Mouse (Mus musculus) cerebral cortex, adult 2 months (tissue): Measurements from ENCODE around the gene Acbd7.

Experiments
- WGBS: fragments of 180-500 bp; shearing (Covaris S2); methylation state at CpG from one replicate; pipeline ENCODE4 v1.1.7; 2018; 5-methylcytosine and 5-hydroxymethylcytosine counted together

Acbd7 gene

DNA sequence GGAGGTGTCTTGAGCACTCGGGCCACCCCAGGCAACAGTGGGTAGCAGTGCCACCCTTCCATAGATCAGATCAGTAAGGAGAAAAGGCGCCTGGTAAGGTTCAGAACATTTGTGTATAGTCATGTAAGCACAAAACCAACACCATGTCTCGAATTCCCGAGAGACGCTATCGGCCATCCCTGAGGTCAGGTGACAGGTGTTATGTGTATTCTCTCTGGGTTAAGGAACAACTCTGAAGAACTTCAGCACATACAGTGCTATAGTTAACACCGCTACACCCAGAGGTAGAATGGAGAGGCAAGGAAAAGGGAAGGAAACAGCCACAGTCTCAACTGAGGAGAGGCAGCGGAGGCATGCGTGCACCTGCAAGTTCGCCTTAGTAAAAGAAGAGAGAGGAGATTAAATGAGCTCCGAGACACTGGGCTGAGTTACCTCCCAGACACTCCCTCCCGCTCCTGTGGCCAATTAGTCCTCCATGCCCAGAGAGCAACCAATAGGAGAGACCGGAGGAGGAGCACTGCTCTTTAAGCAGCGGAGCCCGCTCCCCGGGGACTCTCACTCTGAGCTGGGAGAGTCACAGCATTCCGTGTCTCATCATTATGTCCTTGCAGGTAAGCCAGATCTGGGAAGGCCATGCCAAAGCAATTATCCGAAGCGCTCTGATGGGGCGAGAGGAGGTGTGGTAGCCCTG lies at the start of gene Acbd7:
Gene Acbd7, plus strand, starts transcription at position 558 of the 691 bp plus-strand sequence.
- WGBS, result 6% methylated on average over 20 of the region's 20 CpGs

GRCm38 (mm10) chr2:3286243-3286642 lies 49.7 kb upstream of the Acbd7 start:
- 39% methylated on average over 2 of the region's 2 CpGs for WGBS

GRCm38 (mm10) chr2:3289581-3289980 lies 46.4 kb upstream of the Acbd7 start:
- 70% methylated on average over 1 of the region's 1 CpGs for WGBS

GRCm38 (mm10) chr2:3292170-3292569 lies 43.8 kb upstream of the Acbd7 start:
- whole genome bisulfite sequencing, result 97% methylated on average over 1 of the region's 1 CpGs

DNA sequence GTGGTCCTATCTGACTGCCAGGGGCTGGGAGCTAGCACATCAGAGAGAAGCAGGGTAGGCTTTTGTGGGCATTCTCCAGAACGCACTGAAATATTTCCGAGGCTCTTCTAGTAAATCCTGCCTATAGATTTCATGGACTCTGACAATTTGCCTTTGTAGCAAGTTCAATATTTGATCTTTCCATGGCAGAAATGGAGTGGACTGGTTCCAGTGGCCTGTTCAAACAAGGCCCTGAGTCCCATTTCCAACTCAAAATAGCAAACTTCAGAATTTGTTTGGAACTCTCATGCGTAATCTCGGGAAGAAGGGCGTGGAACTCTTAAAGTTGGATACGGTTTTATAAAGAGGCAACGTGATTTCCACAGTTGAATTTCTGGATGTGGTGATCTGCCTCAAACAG lies 40.1 kb upstream of the Acbd7 start:
- 77% methylated on average over 7 of the region's 7 CpGs for WGBS

- WGBS, result 54% methylated on average over 3 of the region's 3 CpGs
Measured at GRCm38 (mm10) chr2:3305426-3306025, 30.4 kb upstream of the Acbd7 start.

GRCm38 (mm10) chr2:3323132-3323531 lies 12.8 kb upstream of the Acbd7 start:
- 57% methylated on average over 2 of the region's 2 CpGs for WGBS

GRCm38 (mm10) chr2:3324381-3325130 lies 11.4 kb upstream of the Acbd7 start:
- 88% methylated on average over 7 of the region's 7 CpGs for WGBS

DNA sequence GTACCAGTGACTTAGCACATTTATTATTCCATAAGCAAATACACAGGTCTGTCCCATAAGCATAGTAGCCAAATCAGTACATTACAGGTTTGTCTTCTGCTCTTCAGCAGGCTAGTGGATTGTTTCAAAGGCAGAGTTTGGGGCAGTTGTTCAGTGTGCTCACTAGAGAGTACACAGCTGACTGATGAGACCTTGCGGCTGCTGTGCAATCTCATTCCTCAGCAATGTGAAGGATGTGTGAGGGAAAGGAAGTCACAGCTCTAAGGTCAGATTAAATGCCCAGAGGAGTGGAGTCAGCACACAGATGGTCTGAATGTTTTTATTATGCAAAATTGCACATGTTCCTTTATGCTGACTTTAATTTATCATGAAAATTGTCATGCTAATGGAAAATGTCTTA lies 9.4 kb upstream of the Acbd7 start:
- whole genome bisulfite sequencing, result 86% methylated on average over 1 of the region's 1 CpGs

GRCm38 (mm10) chr2:3327351-3327750 lies 8.6 kb upstream of the Acbd7 start:
- 14% methylated on average over 1 of the region's 1 CpGs for WGBS

GRCm38 (mm10) chr2:3331071-3331703 lies 4.8 kb upstream of the Acbd7 start:
- 77% methylated on average over 5 of the region's 5 CpGs for WGBS

- WGBS, result under 1% methylated on average over 21 of the region's 21 CpGs
Measured at GRCm38 (mm10) chr2:3332056-3332455, 3.9 kb upstream of the Acbd7 start.

DNA sequence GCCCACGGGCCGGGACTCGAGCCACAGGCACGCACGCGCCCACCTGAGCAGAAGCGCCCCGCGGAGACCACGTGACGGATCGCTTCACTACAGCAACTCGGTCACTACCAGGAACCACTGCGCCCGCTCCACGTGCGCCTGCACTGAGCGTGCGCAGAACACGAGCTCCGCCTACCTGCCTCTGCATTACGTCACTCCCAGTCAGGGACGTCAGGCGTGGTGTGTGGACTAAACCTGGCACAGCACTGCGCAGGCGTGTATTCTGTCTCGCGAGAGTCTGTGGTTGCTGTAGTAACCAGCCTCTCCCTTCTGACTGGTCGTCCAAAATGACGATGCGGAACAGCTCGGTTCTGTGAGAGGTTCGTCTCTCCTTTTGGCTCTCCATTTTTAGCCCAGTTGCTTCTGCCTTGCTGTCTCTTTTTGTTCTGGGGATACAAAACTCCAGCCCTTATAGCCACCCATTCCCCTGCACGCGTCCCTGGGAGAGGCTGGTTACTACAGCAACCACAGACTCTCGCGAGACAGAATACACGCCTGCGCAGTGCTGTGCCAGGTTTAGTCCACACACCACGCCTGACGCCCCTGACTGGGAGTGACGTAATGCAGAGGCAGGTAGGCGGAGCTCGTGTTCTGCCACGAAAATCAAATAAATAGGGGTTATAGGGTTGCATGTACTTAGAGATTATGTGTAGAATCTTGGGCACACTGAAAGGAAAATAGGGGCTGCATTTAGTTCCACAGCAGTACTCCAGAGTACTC lies 3.3 kb upstream of the Acbd7 start, which contains the start of gene Rpp38:
Gene Rpp38, minus strand, starts transcription at position 160 of the 759 bp plus-strand sequence.
- WGBS, result under 1% methylated on average over 45 of the region's 45 CpGs

DNA sequence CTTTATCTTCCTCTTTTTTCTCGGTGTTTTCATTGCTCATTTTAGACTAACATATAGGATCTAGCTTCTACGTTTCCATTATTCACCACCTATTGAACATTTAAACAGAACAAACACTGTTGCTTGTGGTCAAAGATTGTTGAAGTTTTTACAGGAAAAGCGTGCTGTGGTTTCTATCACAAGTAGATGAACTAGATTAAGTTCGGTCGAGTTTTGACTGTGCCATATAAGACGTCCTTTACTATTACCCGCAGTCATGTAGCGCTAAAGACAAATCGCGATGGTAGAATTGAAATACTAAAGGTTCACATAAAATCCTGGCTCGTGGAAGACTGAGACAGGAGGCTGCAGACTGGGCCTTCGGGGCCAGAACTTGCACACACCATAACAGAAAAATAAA lies 2.2 kb upstream of the Acbd7 start:
- 90% methylated on average over 12 of the region's 12 CpGs for WGBS

- WGBS, result 86% methylated on average over 4 of the region's 4 CpGs
Measured at GRCm38 (mm10) chr2:3348422-3348821, 12.5 kb downstream of the Acbd7 start.

- 17% methylated on average over 3 of the region's 3 CpGs for WGBS
Measured at GRCm38 (mm10) chr2:3348919-3349318, 13.0 kb downstream of the Acbd7 start.

DNA sequence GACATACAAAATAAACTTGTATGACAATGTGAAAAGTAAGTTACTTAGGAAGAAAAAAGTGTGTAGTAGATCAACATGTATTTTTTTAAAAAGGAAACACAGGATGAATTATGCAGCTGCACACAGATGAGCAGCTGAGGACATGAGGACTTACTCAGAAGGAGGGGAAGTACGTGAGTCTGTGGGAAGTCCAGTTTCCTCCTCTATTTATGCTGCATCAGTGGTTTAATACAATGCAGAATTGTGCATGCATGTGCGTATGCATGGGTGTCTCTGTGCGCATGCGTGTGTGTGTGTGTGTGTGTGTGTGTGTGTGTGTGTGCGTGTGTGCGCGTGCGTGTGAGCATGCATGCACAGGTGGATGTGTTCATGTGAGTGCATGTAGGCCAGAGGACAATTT lies 19.8 kb downstream of the Acbd7 start:
- WGBS, result 91% methylated on average over 8 of the region's 8 CpGs

DNA sequence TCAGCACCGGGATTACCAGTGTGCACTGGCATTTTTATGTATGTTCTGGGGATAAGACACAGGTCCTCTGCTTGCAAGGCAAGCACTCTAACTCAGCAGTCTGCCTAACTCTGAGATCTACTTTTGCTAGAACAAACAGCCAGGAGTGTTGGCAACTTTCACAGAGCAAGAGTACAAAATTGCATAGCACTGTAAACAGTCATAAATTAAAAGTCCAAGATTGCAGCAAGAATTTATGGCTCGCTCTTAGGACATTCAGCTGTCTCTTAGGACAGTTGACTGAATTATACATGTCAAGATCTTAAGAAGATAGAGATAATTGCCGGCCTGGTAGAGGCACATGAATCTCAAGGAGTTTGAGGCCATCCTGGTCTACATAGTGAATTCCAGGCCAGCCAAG lies 20.3 kb downstream of the Acbd7 start:
- 85% methylated on average over 3 of the region's 3 CpGs for WGBS

DNA sequence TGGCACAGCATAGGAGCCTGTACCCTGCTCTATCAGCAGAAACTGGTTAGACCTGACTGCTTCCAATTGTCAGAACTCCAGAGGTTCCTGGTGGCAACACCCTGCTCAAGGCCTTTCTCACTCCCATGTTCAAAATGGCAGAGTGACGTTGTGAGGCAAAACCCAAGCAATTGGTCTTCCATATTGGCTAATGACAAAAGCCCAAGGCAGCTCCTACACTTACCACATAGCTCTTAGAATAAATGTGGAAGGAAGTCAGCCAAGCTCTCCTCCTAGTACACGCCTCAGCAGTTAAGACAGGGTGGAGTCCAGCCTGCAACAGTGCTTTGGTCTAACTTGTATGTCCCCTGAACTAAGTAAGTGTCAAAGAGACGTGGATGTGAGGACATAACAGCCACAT lies 21.9 kb downstream of the Acbd7 start:
- WGBS, result 81% methylated on average over 3 of the region's 3 CpGs

DNA sequence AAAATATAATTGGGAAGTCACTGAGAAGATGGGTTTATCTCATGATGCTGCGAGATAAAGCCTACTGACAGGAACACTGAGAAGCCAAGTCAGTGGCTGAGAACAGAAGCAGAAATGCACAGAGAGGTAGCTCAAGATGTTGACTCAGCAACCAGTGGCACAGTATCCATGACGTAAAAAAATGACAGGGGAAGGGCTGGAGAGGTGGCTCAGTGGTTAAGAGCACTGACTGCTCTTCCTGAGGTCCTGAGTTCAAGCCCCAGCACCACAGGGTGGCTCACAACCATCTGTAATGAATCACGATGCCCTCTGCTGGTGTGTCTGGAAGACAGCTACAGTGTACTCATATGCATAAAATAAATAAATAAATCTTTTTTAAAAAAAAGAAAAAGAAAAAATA lies 25.1 kb downstream of the Acbd7 start:
- 81% methylated on average over 3 of the region's 3 CpGs for WGBS

- 56% methylated on average over 4 of the region's 4 CpGs for WGBS
Measured at GRCm38 (mm10) chr2:3365127-3365526, 29.2 kb downstream of the Acbd7 start.
